In genomic region chr11:83191134-83191893, GRCm38 (mm10) we compare ENCODE assay signal across 9 mouse cellular contexts. TPM values are rescaled to one million over a fixed set of nuclear protein-coding genes. Genes with fewer than 3 reads are reported as not detected.
DNase-seq lines count a peak whose midpoint lies in the region; ATAC-seq and TF ChIP-seq lines count a peak whose summit lies in the region.
"Had no signal": no experiment of that assay in that cellular context is flagged by ENCODE, and none has a peak within 500 bp of the region (broad histone marks: within the 10 kb centered on the region; RNA-seq: fewer than 3 reads in every experiment).

TSS of gene Slfn3 (plus strand) at chr11:83191330.

- no peak within 1 kb of the TSS for H3K27ac ChIP-seq in embryonic facial prominence, embryonic 15.5 days (replicated peaks)
- no peak within 1 kb of the TSS for H3K27ac ChIP-seq in intestine, postnatal 0 days (ENCODE audit: low read depth, low read length)
- H3K27ac ChIP-seq in lung, postnatal 0 days (ENCODE audit: low read length): no peak within 1 kb of the TSS
- H3K27ac ChIP-seq in stomach, postnatal 0 days (replicated peaks): no peak within 1 kb of the TSS
- no peak within 1 kb of the TSS for H3K27ac ChIP-seq in hindbrain, embryonic 11.5 days (ENCODE audit: low read depth, low read length)

- no peaks in the 10 kb centered on the region for H3K4me1 ChIP-seq in embryonic facial prominence, embryonic 15.5 days
- no peaks in the 10 kb centered on the region for H3K4me1 ChIP-seq in intestine, postnatal 0 days (replicated peaks; ENCODE audit: control insufficient read depth, insufficient read depth, low read length)
- no peaks in the 10 kb centered on the region for H3K4me1 ChIP-seq in lung, postnatal 0 days (ENCODE audit: insufficient read depth, low read depth, low read length)
- H3K4me1 ChIP-seq in stomach, postnatal 0 days (replicated peaks; ENCODE audit: control insufficient read depth, insufficient read depth): no peaks in the 10 kb centered on the region
- H3K4me1 ChIP-seq in hindbrain, embryonic 11.5 days (replicated peaks; ENCODE audit: control insufficient read depth, insufficient read depth, low read length): no peaks in the 10 kb centered on the region

- TF ChIP-seq CTCF in intestine, postnatal 0 days (IDR thresholded peaks at IDR 0.05; ENCODE audit: low read depth): no peak
- no peak for TF ChIP-seq CTCF in lung, postnatal 0 days (IDR thresholded peaks at IDR 0.05)
- no peak for TF ChIP-seq CTCF in stomach, postnatal 0 days (IDR thresholded peaks at IDR 0.05; ENCODE audit: low read depth)

- H3K4me2 ChIP-seq in embryonic facial prominence, embryonic 15.5 days (replicated peaks): peak within 1 kb of the TSS; percentile 33
- H3K4me2 ChIP-seq in intestine, postnatal 0 days (replicated peaks; ENCODE audit: low read depth): peak within 1 kb of the TSS; percentile 38
- peak within 1 kb of the TSS; percentile 39 for H3K4me2 ChIP-seq in lung, postnatal 0 days (replicated peaks; ENCODE audit: low read depth, low read length)
- H3K4me2 ChIP-seq in stomach, postnatal 0 days (replicated peaks; ENCODE audit: low read depth): no peak within 1 kb of the TSS
- no peak within 1 kb of the TSS for H3K4me2 ChIP-seq in hindbrain, embryonic 11.5 days (replicated peaks; ENCODE audit: low read depth, low read length)

- no peaks in the 10 kb centered on the region for H3K36me3 ChIP-seq in embryonic facial prominence, embryonic 15.5 days
- H3K36me3 ChIP-seq in intestine, postnatal 0 days (ENCODE audit: control insufficient read depth, insufficient read depth): no peaks in the 10 kb centered on the region
- no peaks in the 10 kb centered on the region for H3K36me3 ChIP-seq in lung, postnatal 0 days (ENCODE audit: insufficient read depth, low read length)
- no peaks in the 10 kb centered on the region for H3K36me3 ChIP-seq in stomach, postnatal 0 days (ENCODE audit: control insufficient read depth, insufficient read depth, low read length)
- no peaks in the 10 kb centered on the region for H3K36me3 ChIP-seq in hindbrain, embryonic 11.5 days (ENCODE audit: control insufficient read depth, insufficient read depth, low read length)

- 43% methylated on average over 12 of the region's 12 CpGs for WGBS in embryonic facial prominence, embryonic 15.5 days
- 76% methylated on average over 12 of the region's 12 CpGs for whole genome bisulfite sequencing in intestine, postnatal 0 days
- 58% methylated on average over 12 of the region's 12 CpGs for WGBS in lung, postnatal 0 days
- 73% methylated on average over 12 of the region's 12 CpGs for WGBS in stomach, postnatal 0 days
- WGBS in hindbrain, embryonic 11.5 days: 80% methylated on average over 12 of the region's 12 CpGs

- no peaks in the 10 kb centered on the region for H3K9me3 ChIP-seq in embryonic facial prominence, embryonic 15.5 days (replicated peaks)
- H3K9me3 ChIP-seq in intestine, postnatal 0 days (ENCODE audit: control insufficient read depth): no peaks in the 10 kb centered on the region
- H3K9me3 ChIP-seq in lung, postnatal 0 days (ENCODE audit: low read length): no peaks in the 10 kb centered on the region
- H3K9me3 ChIP-seq in stomach, postnatal 0 days (ENCODE audit: control insufficient read depth, low read length): no peaks in the 10 kb centered on the region
- no peaks in the 10 kb centered on the region for H3K9me3 ChIP-seq in hindbrain, embryonic 11.5 days (ENCODE audit: control insufficient read depth, low read length)

- H3K27me3 ChIP-seq in embryonic facial prominence, embryonic 15.5 days: no peaks in the 10 kb centered on the region
- no peaks in the 10 kb centered on the region for H3K27me3 ChIP-seq in intestine, postnatal 0 days (replicated peaks; ENCODE audit: control insufficient read depth, insufficient read depth, low read length)
- no peaks in the 10 kb centered on the region for H3K27me3 ChIP-seq in lung, postnatal 0 days (replicated peaks; ENCODE audit: insufficient read depth, low read length)
- H3K27me3 ChIP-seq in stomach, postnatal 0 days (ENCODE audit: control insufficient read depth, insufficient read depth, low read length): no peaks in the 10 kb centered on the region
- H3K27me3 ChIP-seq in hindbrain, embryonic 11.5 days (ENCODE audit: control insufficient read depth, insufficient read depth, low read length): no peaks in the 10 kb centered on the region

- TF ChIP-seq EP300 in lung, postnatal 0 days (IDR thresholded peaks at IDR 0.05): no peak
- TF ChIP-seq EP300 in stomach, postnatal 0 days (optimal IDR thresholded peaks at IDR 0.05): no peak

- H3K4me3 ChIP-seq in embryonic facial prominence, embryonic 15.5 days (replicated peaks): peak within 1 kb of the TSS; percentile 29
- H3K4me3 ChIP-seq in intestine, postnatal 0 days (ENCODE audit: low read depth, low read length): no peak within 1 kb of the TSS
- peak within 1 kb of the TSS; percentile 22 for H3K4me3 ChIP-seq in lung, postnatal 0 days (ENCODE audit: low read depth, low read length)
- H3K4me3 ChIP-seq in stomach, postnatal 0 days (ENCODE audit: low read depth, low read length): peak within 1 kb of the TSS; percentile 2; the same call in 1 of the 2 replicates
- H3K4me3 ChIP-seq in hindbrain, embryonic 11.5 days (ENCODE audit: low read depth, low read length): no peak within 1 kb of the TSS

- no peak for ATAC-seq in embryonic facial prominence, embryonic 15.5 days (ENCODE audit: insufficient number of reproducible peaks, low FRiP score, low TSS enrichment, low read depth)
- no peak for ATAC-seq in intestine, postnatal 0 days
- peak; percentile 46 for ATAC-seq in lung, postnatal 0 days
- ATAC-seq in stomach, postnatal 0 days (ENCODE audit: low FRiP score, low TSS enrichment): no peak
- ATAC-seq in hindbrain, embryonic 11.5 days (ENCODE audit: low FRiP score): no peak

- H3K9ac ChIP-seq in embryonic facial prominence, embryonic 15.5 days: 0 out of 2 replicates have a peak within 1 kb of the TSS, but pooled peaks have one; percentile 6
- H3K9ac ChIP-seq in intestine, postnatal 0 days (ENCODE audit: low read depth, low read length): no peak within 1 kb of the TSS
- H3K9ac ChIP-seq in lung, postnatal 0 days (replicated peaks; ENCODE audit: low read depth): no peak within 1 kb of the TSS
- no peak within 1 kb of the TSS for H3K9ac ChIP-seq in stomach, postnatal 0 days (ENCODE audit: low read length)
- no peak within 1 kb of the TSS for H3K9ac ChIP-seq in hindbrain, embryonic 11.5 days (ENCODE audit: low read depth, low read length)

- DNase-seq in 3134 (ENCODE audit: extremely low read depth, insufficient read length, low spot score): peak; percentile 59
- DNase-seq in CD4-positive, CD25-positive, alpha-beta regulatory T cell, adult 2 months (ENCODE audit: low read depth, low spot score): peak; percentile 83
- peak; percentile 66 for DNase-seq in lung, postnatal 0 days (ENCODE audit: low spot score)
- no peak for DNase-seq in stomach, postnatal 0 days (ENCODE audit: low spot score)
- DNase-seq in hindbrain, embryonic 11.5 days (ENCODE audit: low spot score): no peak
- no peak for DNase-seq in right cerebral cortex, adult 18-20 months

RNA-seq across cellular contexts. Expression of gene Slfn3, which starts in this region (rescaled TPM):
- polyA plus RNA-seq in embryonic facial prominence, embryonic 15.5 days (2015; fragmentation: Nextera tagmentation; extraction: Ambion mirVana): 1.5 and 2.1 TPM in 2 replicates
- 0.59 and 0.82 TPM in 2 replicates for polyA plus RNA-seq in intestine, postnatal 0 days (2015; fragmentation: Nextera tagmentation; extraction: Ambion mirVana)
- polyA plus RNA-seq in lung, postnatal 0 days (2015; fragmentation: Nextera tagmentation; extraction: Ambion mirVana): 1.4 and 1.5 TPM in 2 replicates
- polyA plus RNA-seq in stomach, postnatal 0 days (2015; fragmentation: Nextera tagmentation; extraction: Ambion mirVana): 0.22 and 0.31 TPM in 2 replicates
- polyA plus RNA-seq in hindbrain, embryonic 11.5 days (2014; fragmentation: Nextera tagmentation; extraction: Ambion mirVana): 0.26 and 0.50 TPM in 2 replicates
- polyA plus RNA-seq: neural tube, embryonic 11.5 days had no signal

Comparison
In these comparisons a context has a peak if more than half of its experiments do, and no peak if none do; other contexts are left out.
1. DNase-seq: peak in 3134 (single experiment), CD4-positive, CD25-positive, alpha-beta regulatory T cell, adult 2 months (single experiment) and lung, postnatal 0 days (single experiment); none in stomach, postnatal 0 days (single experiment), hindbrain, embryonic 11.5 days (single experiment) and right cerebral cortex, adult 18-20 months (single experiment).
2. H3K4me2 ChIP-seq: peak in embryonic facial prominence, embryonic 15.5 days (single experiment), intestine, postnatal 0 days (single experiment) and lung, postnatal 0 days (single experiment); none in stomach, postnatal 0 days (single experiment) and hindbrain, embryonic 11.5 days (single experiment).
3. H3K4me3 ChIP-seq: peak in embryonic facial prominence, embryonic 15.5 days (single experiment), lung, postnatal 0 days (single experiment) and stomach, postnatal 0 days (single experiment); none in intestine, postnatal 0 days (single experiment) and hindbrain, embryonic 11.5 days (single experiment).